Mouse (Mus musculus) neutrophil, adult 65 days (primary cell): ENCODE measurements around the gene Olfr1102. TPM values are rescaled to one million over a fixed set of nuclear protein-coding genes. Genes with fewer than 3 reads are reported as not detected.

Experiments
- total RNA-seq: library from RNA; stranded (reverse); gene quantifications from 2 replicates; pipeline ENCODE4 v1.2.4, GENCODE M21; 2023

The Olfr1102 gene
- total RNA-seq: not detected in 2 replicates

GRCm38 (mm10) chr2:86998098-86998497 lies at the start of gene Olfr1102:
Gene Olfr1102, plus strand, starts transcription at chr2:86998398.

GRCm38 (mm10) chr2:86960593-86960992 lies 37.6 kb upstream of the Olfr1102 start, which contains the start of gene Olfr1099:
Gene Olfr1099, minus strand, starts transcription at chr2:86960693.

GRCm38 (mm10) chr2:86979854-86980253 lies 18.3 kb upstream of the Olfr1102 start, which contains the start of gene Olfr1100:
Gene Olfr1100, minus strand, starts transcription at chr2:86979954.

GRCm38 (mm10) chr2:86991121-86991520 lies 7.1 kb upstream of the Olfr1102 start, which contains the start of gene Olfr1101:
Gene Olfr1101, minus strand, starts transcription at chr2:86991221.

GRCm38 (mm10) chr2:87026980-87027379 lies 28.8 kb downstream of the Olfr1102 start, which contains the start of gene Olfr1104:
Gene Olfr1104, minus strand, starts transcription at chr2:87027080.

GRCm38 (mm10) chr2:87036431-87036830 lies 38.2 kb downstream of the Olfr1102 start, which contains the start of gene Olfr1105:
Gene Olfr1105, minus strand, starts transcription at chr2:87036531.

GRCm38 (mm10) chr2:87052173-87052572 lies 54.0 kb downstream of the Olfr1102 start, which contains the start of gene Olfr1106:
Gene Olfr1106, minus strand, starts transcription at chr2:87052273.

Other genes with a start within 250 kb of the Olfr1102 start
- not detected in 2 replicates for gene Olfr1090, start 239.4 kb upstream of the Olfr1102 start, total RNA-seq
- gene Olfr1093, start 215.9 kb upstream of the Olfr1102 start, total RNA-seq: not detected in 2 replicates
- gene Olfr141, start 188.4 kb upstream of the Olfr1102 start, total RNA-seq: not detected in 2 replicates
- not detected in 2 replicates for gene Olfr1094, start 173.7 kb upstream of the Olfr1102 start, total RNA-seq
- not detected in 2 replicates for gene Olfr1095, start 146.7 kb upstream of the Olfr1102 start, total RNA-seq
- not detected in 2 replicates for gene Gm13723, start 123.6 kb upstream of the Olfr1102 start, total RNA-seq
- gene Olfr1097, start 106.2 kb upstream of the Olfr1102 start, total RNA-seq: not detected in 2 replicates
- gene Olfr1098, start 73.9 kb upstream of the Olfr1102 start, total RNA-seq: not detected in 2 replicates
- not detected in 2 replicates for gene Olfr1099, start 37.7 kb upstream of the Olfr1102 start, total RNA-seq
- not detected in 2 replicates for gene Olfr1100, start 18.4 kb upstream of the Olfr1102 start, total RNA-seq
- gene Olfr1101, start 7.2 kb upstream of the Olfr1102 start, total RNA-seq: not detected in 2 replicates
- gene Olfr1104, start 28.7 kb downstream of the Olfr1102 start, total RNA-seq: not detected in 2 replicates
- gene Olfr1105, start 38.1 kb downstream of the Olfr1102 start, total RNA-seq: not detected in 2 replicates
- gene Olfr1106, start 53.9 kb downstream of the Olfr1102 start, total RNA-seq: not detected in 2 replicates
- not detected in 2 replicates for gene Olfr1107, start 77.4 kb downstream of the Olfr1102 start, total RNA-seq
- not detected in 2 replicates for gene Olfr1109, start 97.6 kb downstream of the Olfr1102 start, total RNA-seq
- gene Olfr259, start 116.2 kb downstream of the Olfr1102 start, total RNA-seq: not detected in 2 replicates
- gene Olfr1110, start 141.9 kb downstream of the Olfr1102 start, total RNA-seq: not detected in 2 replicates
- not detected in 2 replicates for gene Olfr1111, start 154.2 kb downstream of the Olfr1102 start, total RNA-seq
- not detected in 2 replicates for gene Olfr1112, start 189.4 kb downstream of the Olfr1102 start, total RNA-seq
- not detected in 2 replicates for gene Olfr1113, start 210.6 kb downstream of the Olfr1102 start, total RNA-seq
- gene Olfr1115, start 249.6 kb downstream of the Olfr1102 start, total RNA-seq: not detected in 2 replicates